Comparison of ENCODE assay signal across 12 mouse cellular contexts in genomic region chr8:126299333-126299732, GRCm38 (mm10). TPM values are rescaled to one million over a fixed set of nuclear protein-coding genes. Genes with fewer than 3 reads are reported as not detected.
DNase-seq lines count a peak whose midpoint lies in the region; ATAC-seq lines count a peak whose summit lies in the region.
"Had no signal": no experiment of that assay in that cellular context is flagged by ENCODE, and none has a peak within 500 bp of the region (broad histone marks: within the 10 kb centered on the region; RNA-seq: fewer than 3 reads in every experiment).

No protein-coding gene starts in this region.

- H3K4me3 ChIP-seq in midbrain, embryonic 10.5 days = peak overlapping the region; percentile 65
- no peak overlapping the region for H3K4me3 ChIP-seq in midbrain, embryonic 11.5 days (ENCODE audit: low read depth, low read length)
- H3K4me3 ChIP-seq in midbrain, embryonic 12.5 days = no peak overlapping the region
- 0 out of 2 replicates have a peak overlapping the region, but pooled peaks have one; percentile 52 for H3K4me3 ChIP-seq in stomach, embryonic 16.5 days (replicated peaks; ENCODE audit: low read length)

- H3K27ac ChIP-seq in midbrain, embryonic 10.5 days (replicated peaks) = no peak overlapping the region
- H3K27ac ChIP-seq in midbrain, embryonic 11.5 days (ENCODE audit: low read depth, low read length) = no peak overlapping the region
- no peak overlapping the region for H3K27ac ChIP-seq in midbrain, embryonic 12.5 days (replicated peaks)
- H3K27ac ChIP-seq in stomach, embryonic 16.5 days (ENCODE audit: low read length) = no peak overlapping the region
- H3K27ac ChIP-seq: macrophage had no signal

- H3K27me3 ChIP-seq in midbrain, embryonic 10.5 days (ENCODE audit: low read depth, poor library complexity, severe bottlenecking) = peaks cover 46% of the 10 kb centered on the region
- peaks cover 21% of the 10 kb centered on the region for H3K27me3 ChIP-seq in midbrain, embryonic 11.5 days (ENCODE audit: control insufficient read depth, insufficient read depth, low read length)
- H3K27me3 ChIP-seq in midbrain, embryonic 12.5 days = peaks cover 39% of the 10 kb centered on the region
- H3K27me3 ChIP-seq in stomach, embryonic 16.5 days (ENCODE audit: control insufficient read depth, insufficient read depth, low read length) = peaks cover 5% of the 10 kb centered on the region

- no peak overlapping the region for H3K4me2 ChIP-seq in midbrain, embryonic 11.5 days
- peak overlapping the region; percentile 98 for H3K4me2 ChIP-seq in midbrain, embryonic 12.5 days (replicated peaks)
- no peak overlapping the region for H3K4me2 ChIP-seq in stomach, embryonic 16.5 days (ENCODE audit: low read depth, low read length)

- peak; percentile 33 to 43 for DNase-seq in cerebellum, postnatal 25 days
- DNase-seq in midbrain, embryonic 10.5 days (ENCODE audit: low spot score) = peak; percentile 12
- DNase-seq in midbrain, embryonic 11.5 days (ENCODE audit: low spot score, missing footprints) = no peak
- DNase-seq in gastrocnemius, adult 18-20 months (ENCODE audit: low spot score) = no peak
- DNase-seq: spleen, adult 18-20 months had no signal

- no peaks in the 10 kb centered on the region for H3K36me3 ChIP-seq in midbrain, embryonic 10.5 days
- H3K36me3 ChIP-seq in midbrain, embryonic 11.5 days (ENCODE audit: control insufficient read depth, insufficient read depth, low read length) = no peaks in the 10 kb centered on the region
- no peaks in the 10 kb centered on the region for H3K36me3 ChIP-seq in midbrain, embryonic 12.5 days
- no peaks in the 10 kb centered on the region for H3K36me3 ChIP-seq in stomach, embryonic 16.5 days (ENCODE audit: control insufficient read depth, insufficient read depth, low read length)

- no peak for ATAC-seq in cerebellum, adult (ENCODE audit: insufficient number of reproducible peaks, low FRiP score, low TSS enrichment)
- ATAC-seq in midbrain, embryonic 11.5 days (ENCODE audit: low FRiP score) = no peak
- ATAC-seq in midbrain, embryonic 12.5 days (ENCODE audit: low FRiP score, low read depth) = no peak
- no peak for ATAC-seq in stomach, embryonic 16.5 days (ENCODE audit: insufficient read depth, low FRiP score)
- no peak for ATAC-seq in erythroblast, adult 5-6 weeks (replicated peaks; ENCODE audit: low FRiP score, poor library complexity, severe bottlenecking)

- no peak overlapping the region for H3K9ac ChIP-seq in midbrain, embryonic 11.5 days (ENCODE audit: low read length)
- H3K9ac ChIP-seq in midbrain, embryonic 12.5 days (replicated peaks) = peak overlapping the region; percentile 61; the same call in 1 of the 2 replicates
- no peak overlapping the region for H3K9ac ChIP-seq in stomach, embryonic 16.5 days (ENCODE audit: low read length)

- peaks cover 15% of the 10 kb centered on the region for H3K4me1 ChIP-seq in midbrain, embryonic 10.5 days
- H3K4me1 ChIP-seq in midbrain, embryonic 11.5 days (ENCODE audit: control insufficient read depth, insufficient read depth, low read length) = no peaks in the 10 kb centered on the region
- peaks cover 16% of the 10 kb centered on the region; the same call in 1 of the 2 replicates for H3K4me1 ChIP-seq in midbrain, embryonic 12.5 days
- 0 out of 2 replicates have a peak, but pooled peaks cover 6% of the 10 kb centered on the region for H3K4me1 ChIP-seq in stomach, embryonic 16.5 days (ENCODE audit: control insufficient read depth, insufficient read depth, low read length)

- H3K9me3 ChIP-seq in midbrain, embryonic 10.5 days (replicated peaks) = no peaks in the 10 kb centered on the region
- no peaks in the 10 kb centered on the region for H3K9me3 ChIP-seq in midbrain, embryonic 11.5 days (ENCODE audit: control insufficient read depth, low read length)
- H3K9me3 ChIP-seq in midbrain, embryonic 12.5 days = no peaks in the 10 kb centered on the region
- no peaks in the 10 kb centered on the region for H3K9me3 ChIP-seq in stomach, embryonic 16.5 days (replicated peaks; ENCODE audit: control insufficient read depth, low read length)

- WGBS in midbrain, embryonic 10.5 days = 25% methylated on average over 7 of the region's 7 CpGs
- WGBS in midbrain, embryonic 11.5 days = 27% methylated on average over 7 of the region's 7 CpGs
- 27% methylated on average over 7 of the region's 7 CpGs for WGBS in midbrain, embryonic 12.5 days
- WGBS in stomach, embryonic 16.5 days = 13% methylated on average over 7 of the region's 7 CpGs

RNA-seq across cellular contexts. Expression of gene Slc35f3, which starts 1.0 kb away (rescaled TPM):
- polyA plus RNA-seq in midbrain, embryonic 10.5 days (2016; fragmentation: Nextera tagmentation; extraction: Ambion mirVana) = 0.11 and 0.15 TPM in 2 replicates
- polyA plus RNA-seq in midbrain, embryonic 11.5 days (2014; fragmentation: Nextera tagmentation; extraction: Ambion mirVana) = not detected in 2 replicates
- polyA plus RNA-seq in midbrain, embryonic 12.5 days (2016; fragmentation: Nextera tagmentation; extraction: Ambion mirVana) = 0.22 and 0.31 TPM in 2 replicates
- polyA plus RNA-seq in stomach, embryonic 16.5 days (2015; fragmentation: Nextera tagmentation; extraction: Ambion mirVana) = 0.91 and 0.98 TPM in 2 replicates
- not detected in 2 replicates for total RNA-seq in erythroblast, adult 5-6 weeks (2015; ENCODE audit: low replicate concordance)
- total RNA-seq in erythroblast, adult 5-6 weeks (2017; ENCODE audit: low replicate concordance) = not detected in 2 replicates
- total RNA-seq in gastrocnemius, adult 18-20 months (2021) = under 1 TPM in 1 of 2 experiments, not detected in 1; 0.33 TPM
- polyA plus RNA-seq: C2C12; heart, embryonic 11.5 days; macrophage had no signal

Comparison
In these comparisons a context has a peak if more than half of its experiments do, and no peak if none do; other contexts are left out.
1. DNase-seq: peak in cerebellum, postnatal 25 days (2 of 2) and midbrain, embryonic 10.5 days (single experiment); none in midbrain, embryonic 11.5 days (single experiment) and gastrocnemius, adult 18-20 months (single experiment).
2. H3K4me3 ChIP-seq: peak in midbrain, embryonic 10.5 days (single experiment) and stomach, embryonic 16.5 days (single experiment); none in midbrain, embryonic 11.5 days (single experiment) and midbrain, embryonic 12.5 days (single experiment).